Mouse (Mus musculus): ENCODE measurements around the gene Amacr.
"Not testable (repeated sequence)": the region's sequence is repeated elsewhere in the genome, so short reads cannot be mapped to it uniquely, and the experiment has no call there.

Amacr gene

DNA sequence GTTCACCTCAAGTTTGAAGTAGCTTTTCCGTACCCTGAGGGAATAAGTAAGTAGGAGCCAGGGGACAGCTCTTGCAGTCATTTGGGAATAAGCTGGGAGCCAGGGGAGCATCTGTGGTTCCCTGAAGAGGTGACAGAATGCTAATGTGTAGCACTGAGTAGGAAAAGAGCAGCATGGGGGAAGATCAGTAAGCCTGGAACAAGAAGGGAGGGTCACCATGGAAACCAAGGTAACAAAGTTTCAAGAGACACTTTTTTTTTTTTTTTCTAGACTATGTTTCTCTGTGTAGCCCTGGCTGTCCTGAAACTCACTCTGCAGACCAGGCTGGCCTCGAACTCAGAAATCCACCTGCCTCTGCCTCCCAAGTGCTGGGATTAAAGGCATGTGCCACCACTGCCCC lies 4.9 kb downstream of the Amacr start:
- in situ Hi-C loops (cut with MseI, MboI): not testable (repeated sequence)

GRCm38 (mm10) chr15:10990411-10990810 lies 8.9 kb downstream of the Amacr start:
- in situ Hi-C loops (cut with MseI, MboI): no loop called here

GRCm38 (mm10) chr15:10991566-10991965 lies 10.0 kb downstream of the Amacr start:
- in situ Hi-C loops (cut with MseI, MboI): no loop called here

GRCm38 (mm10) chr15:10999832-11000231 lies 18.3 kb downstream of the Amacr start:
- in situ Hi-C loops (cut with MseI, MboI): no loop called here

DNA sequence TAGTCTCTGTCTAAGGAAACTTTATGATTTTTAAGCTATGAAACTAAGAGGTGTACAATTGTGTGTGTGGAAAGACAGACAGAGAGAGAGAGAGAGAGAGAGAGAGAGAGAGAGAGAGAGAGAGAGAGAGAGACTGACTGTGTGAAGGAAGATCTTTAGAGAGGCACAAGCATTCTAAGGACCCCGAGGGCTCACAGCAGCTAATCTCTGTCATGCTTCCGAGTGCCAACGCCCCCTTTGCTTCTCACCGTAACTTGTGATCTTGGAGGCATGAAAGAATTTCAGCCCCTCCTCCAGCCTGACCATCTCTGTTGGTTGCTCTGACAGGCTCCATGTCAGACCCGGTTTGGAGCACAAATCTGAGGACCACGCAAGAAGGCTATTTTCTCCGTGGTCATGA lies 18.9 kb downstream of the Amacr start, which contains the start of gene Slc45a2:
Gene Slc45a2, plus strand, starts transcription at position 301 of the 400 bp plus-strand sequence.
- in situ Hi-C loops (cut with MseI, MboI): no loop called here

GRCm38 (mm10) chr15:11003791-11004190 lies 22.2 kb downstream of the Amacr start:
- in situ Hi-C loops (cut with MseI, MboI): no loop called here

DNA sequence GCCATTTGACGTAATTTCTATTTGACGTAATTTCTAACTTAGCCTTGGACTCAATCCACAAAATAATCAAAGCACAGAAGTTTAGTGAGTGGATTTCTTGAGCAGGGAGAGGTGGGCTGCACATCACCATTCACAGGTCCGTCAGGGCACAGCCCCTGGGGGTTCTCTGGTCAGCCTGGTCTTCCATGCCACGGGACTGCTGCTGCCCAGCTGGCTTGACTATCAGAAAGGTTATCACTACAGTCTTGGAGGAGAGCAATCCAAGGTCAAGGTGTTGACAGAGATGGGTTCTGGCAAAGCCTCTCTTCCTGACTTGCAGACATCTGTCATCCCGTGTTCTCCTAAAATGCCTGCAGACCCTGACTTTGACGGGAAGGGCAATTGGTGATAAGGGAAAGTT lies 23.1 kb downstream of the Amacr start:
- in situ Hi-C loops (cut with MseI, MboI): no loop called here

- in situ Hi-C loops (cut with MseI, MboI): no loop called here
Measured at GRCm38 (mm10) chr15:11008756-11009155, 27.2 kb downstream of the Amacr start.

GRCm38 (mm10) chr15:11010976-11011548 lies 29.5 kb downstream of the Amacr start:
- in situ Hi-C loops (cut with MseI, MboI): no loop called here

- in situ Hi-C loops (cut with MseI, MboI): no loop called here
Measured at GRCm38 (mm10) chr15:11014931-11015330, 33.4 kb downstream of the Amacr start.

DNA sequence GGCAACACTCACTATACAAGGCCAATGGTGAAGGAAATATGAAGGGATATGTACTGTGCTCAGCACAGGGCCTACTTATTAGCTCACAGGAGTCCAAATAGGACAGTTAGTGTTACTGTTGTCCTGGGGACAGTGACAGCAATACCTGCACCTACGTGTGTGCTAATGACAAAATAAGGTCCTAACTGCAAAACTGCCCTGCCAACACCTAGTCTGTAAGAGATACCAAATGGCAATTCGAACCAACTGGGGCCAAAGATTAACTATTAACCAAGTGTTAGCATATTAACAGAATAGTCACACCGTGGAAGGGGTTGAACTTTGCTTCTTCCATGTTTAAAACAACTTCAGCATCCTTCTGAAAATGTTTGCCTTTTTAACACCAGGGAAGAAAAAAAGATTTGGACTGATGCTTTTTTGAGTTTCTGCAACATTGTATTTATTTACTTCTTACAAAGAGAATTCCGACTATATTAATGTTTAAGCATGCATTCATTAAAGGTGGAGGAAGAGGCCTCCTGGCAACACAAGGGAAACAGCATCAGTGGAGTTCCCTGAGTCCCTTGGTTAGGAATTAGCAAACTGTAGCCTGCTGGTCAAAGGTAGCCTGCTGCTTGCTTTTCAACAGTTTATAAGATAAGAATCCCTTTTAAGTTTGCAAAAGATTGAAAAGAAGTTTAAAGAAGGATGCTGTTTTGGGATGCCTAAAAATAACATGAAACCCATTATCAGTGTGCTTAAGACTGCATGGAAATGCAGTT lies 45.4 kb downstream of the Amacr start:
- in situ Hi-C loops (cut with MseI, MboI): loop anchor here in 1 of 2 experiments (25.0 kb wide), 1 partner anchor 360 kb away; the partner anchor contains the start of gene Tars

GRCm38 (mm10) chr15:11030188-11030587 lies 48.6 kb downstream of the Amacr start:
- in situ Hi-C loops (cut with MseI, MboI): loop anchor here in 1 of 2 experiments (10.0 to 25.0 kb wide), 2 partner anchors 285 to 357 kb away; partner anchors contain the start of gene Tars

DNA sequence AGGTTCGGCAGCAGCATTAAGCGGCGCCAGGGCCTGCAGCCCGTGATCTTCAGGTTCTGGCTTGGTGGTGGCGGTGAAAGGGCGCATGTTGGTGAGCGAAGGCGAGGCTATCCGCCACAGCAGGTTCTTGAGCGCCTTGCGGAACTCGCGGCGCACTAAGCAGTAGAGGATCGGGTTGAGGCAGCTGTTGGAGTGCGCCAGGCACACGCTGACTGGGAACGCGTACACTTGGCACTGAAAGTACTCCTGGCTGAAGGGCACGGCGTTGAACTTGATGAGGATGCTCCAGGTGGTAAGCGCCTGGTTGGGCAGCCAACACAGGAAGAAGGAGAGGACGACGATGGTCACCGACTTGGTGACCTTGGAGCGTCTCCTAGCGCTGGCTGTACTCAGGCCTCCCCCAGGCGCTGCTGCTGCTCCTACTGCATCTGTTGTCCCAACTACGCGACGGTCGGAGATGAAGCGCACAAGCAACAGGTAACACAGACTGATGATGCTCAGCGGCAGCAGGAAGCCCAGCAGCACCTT lies 54.5 kb downstream of the Amacr start:
- in situ Hi-C loops (cut with MseI, MboI): loop anchor here in 1 of 2 experiments (10.0 to 25.0 kb wide), 2 partner anchors 279 to 351 kb away; partner anchors contain the start of gene Tars

DNA sequence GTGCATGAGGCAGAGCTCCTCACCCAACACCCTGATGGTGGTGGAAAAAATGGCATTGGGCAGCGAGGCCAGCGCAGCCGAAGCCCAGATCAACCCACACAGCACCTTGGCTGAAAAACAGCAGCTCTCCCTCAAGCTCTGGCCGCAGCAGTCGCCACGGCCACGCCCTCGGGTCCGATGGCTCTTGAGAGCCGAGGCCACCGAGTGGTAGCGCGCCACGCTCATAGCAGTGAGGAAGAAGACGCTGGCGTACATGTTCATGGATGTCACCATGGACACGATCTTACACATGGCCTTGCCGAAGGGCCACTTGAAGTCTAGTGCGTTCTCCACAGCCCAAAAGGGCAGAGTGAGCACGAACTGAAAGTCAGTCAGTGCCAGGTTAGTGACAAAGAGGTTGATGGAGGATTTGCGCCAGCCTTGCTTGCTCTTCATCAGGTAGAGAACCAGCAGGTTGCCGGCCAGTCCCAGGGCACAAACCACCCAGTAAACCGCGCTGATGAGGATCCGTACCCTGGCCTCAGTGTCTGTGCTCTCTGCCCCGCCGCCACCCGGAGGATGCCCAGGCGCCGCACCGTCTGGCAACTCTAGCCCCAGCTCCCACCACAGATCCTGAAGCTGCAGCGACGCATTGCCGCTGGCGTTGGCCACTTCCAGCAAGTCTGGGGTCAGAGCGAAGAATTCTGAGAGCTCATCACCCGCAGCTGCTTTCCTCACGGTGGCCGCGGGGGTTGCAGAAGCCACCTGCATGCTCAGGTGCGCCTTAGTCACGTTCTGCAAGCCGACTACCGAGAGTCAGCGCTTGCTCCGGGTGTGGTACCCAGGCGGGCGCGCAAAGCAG lies 55.2 kb downstream of the Amacr start:
- in situ Hi-C loops (cut with MseI, MboI): loop anchor here in 1 of 2 experiments (10.0 to 25.0 kb wide), 2 partner anchors 278 to 351 kb away; partner anchors contain the start of gene Tars

- in situ Hi-C loops (cut with MseI, MboI): loop anchor here in 1 of 2 experiments (10.0 to 25.0 kb wide), 2 partner anchors 277 to 350 kb away; partner anchors contain the start of gene Tars
Measured at GRCm38 (mm10) chr15:11037376-11037695, 55.8 kb downstream of the Amacr start.

DNA sequence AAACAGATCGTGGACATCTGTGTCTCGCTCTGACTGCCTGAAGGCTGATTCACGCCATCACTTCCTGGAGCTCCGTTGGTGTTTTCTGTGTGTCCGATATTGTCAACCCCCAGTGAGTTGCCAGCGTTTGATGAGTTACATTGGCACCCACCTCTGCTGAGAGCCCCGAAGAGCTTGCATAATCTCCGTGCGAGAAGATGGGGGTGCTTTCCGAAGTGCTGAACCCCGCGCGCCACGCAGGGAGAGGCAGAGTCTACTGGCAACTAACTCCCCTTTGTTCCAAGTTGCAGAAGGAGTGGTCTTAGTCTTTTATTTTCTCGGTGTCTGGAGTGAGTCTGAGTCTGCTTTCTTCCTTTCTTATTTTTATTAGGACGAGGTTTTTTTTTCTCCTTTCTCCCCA lies 56.2 kb downstream of the Amacr start, which contains the start of gene Rxfp3:
Gene Rxfp3, minus strand, starts transcription at position 281 of the 400 bp plus-strand sequence.
- in situ Hi-C loops (cut with MseI, MboI): loop anchor here in 1 of 2 experiments (10.0 to 25.0 kb wide), 2 partner anchors 277 to 350 kb away; partner anchors contain the start of gene Tars

- in situ Hi-C loops (cut with MseI, MboI): loop anchor here in 1 of 2 experiments (10.0 to 25.0 kb wide), 2 partner anchors 276 to 349 kb away; partner anchors contain the start of gene Tars
Measured at GRCm38 (mm10) chr15:11038476-11038875, 56.9 kb downstream of the Amacr start.

DNA sequence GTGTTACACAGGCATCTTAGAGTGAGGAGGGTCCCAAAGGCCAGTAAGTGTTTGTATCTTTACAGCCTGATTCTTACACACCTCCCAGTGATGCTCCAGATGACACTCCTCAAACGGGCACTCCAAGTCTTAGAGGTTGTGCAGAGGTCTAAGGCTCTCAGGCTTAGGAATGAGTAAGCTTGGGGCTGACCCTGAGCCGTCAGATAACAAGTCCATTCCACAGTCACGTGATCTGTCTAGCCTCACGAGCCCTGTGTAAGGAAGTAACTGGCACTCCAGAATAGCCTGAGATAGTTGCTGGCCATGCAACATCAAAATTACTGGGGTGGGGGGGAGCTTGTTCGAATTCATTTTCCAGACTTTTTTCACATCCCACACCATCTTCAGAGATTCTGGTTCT lies 58.5 kb downstream of the Amacr start:
- in situ Hi-C loops (cut with MseI, MboI): loop anchor here (5.0 to 25.0 kb wide), 2 partner anchors 282 to 347 kb away; partner anchors contain the start of gene Tars (in 1 of the 2)

DNA sequence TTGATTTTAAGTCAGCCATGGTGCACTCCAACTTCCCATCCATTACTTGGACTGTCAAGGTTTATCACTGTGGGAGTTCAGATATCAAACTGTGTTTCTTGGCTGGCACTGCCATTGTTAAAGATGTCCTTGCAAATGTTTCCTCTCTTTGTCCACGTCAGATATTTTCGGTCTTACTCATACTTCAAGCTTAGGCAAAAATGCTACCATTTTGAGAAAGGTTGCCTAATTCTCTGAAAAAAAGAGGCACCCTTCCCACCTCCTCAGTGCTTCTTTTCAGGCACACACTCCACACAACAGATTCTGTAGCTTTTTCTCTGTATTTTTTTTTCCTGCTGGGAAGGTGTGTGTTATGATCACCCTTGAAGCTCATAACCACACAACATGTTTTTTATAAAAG lies 59.7 kb downstream of the Amacr start:
- in situ Hi-C loops (cut with MseI, MboI): loop anchor here (5.0 to 25.0 kb wide), 2 partner anchors 281 to 346 kb away; partner anchors contain the start of gene Tars (in 1 of the 2)

- in situ Hi-C loops (cut with MseI, MboI): loop anchor here (5.0 to 25.0 kb wide), 2 partner anchors 279 to 344 kb away; partner anchors contain the start of gene Tars (in 1 of the 2)
Measured at GRCm38 (mm10) chr15:11042828-11043227, 61.3 kb downstream of the Amacr start.
